Mouse (Mus musculus) embryo, embryonic 10 days (tissue): Measurements from ENCODE around the gene Rps28.
"Not testable (repeated sequence)": the region's sequence is repeated elsewhere in the genome, so short reads cannot be mapped to it uniquely, and the experiment has no call there.

ENCODE experiments used
- DNase-seq: peaks from one replicate; pipeline ENCODE4 v3.0.0-alpha.2; 2015; ENCODE audit warnings: low spot score

The Rps28 gene

DNA sequence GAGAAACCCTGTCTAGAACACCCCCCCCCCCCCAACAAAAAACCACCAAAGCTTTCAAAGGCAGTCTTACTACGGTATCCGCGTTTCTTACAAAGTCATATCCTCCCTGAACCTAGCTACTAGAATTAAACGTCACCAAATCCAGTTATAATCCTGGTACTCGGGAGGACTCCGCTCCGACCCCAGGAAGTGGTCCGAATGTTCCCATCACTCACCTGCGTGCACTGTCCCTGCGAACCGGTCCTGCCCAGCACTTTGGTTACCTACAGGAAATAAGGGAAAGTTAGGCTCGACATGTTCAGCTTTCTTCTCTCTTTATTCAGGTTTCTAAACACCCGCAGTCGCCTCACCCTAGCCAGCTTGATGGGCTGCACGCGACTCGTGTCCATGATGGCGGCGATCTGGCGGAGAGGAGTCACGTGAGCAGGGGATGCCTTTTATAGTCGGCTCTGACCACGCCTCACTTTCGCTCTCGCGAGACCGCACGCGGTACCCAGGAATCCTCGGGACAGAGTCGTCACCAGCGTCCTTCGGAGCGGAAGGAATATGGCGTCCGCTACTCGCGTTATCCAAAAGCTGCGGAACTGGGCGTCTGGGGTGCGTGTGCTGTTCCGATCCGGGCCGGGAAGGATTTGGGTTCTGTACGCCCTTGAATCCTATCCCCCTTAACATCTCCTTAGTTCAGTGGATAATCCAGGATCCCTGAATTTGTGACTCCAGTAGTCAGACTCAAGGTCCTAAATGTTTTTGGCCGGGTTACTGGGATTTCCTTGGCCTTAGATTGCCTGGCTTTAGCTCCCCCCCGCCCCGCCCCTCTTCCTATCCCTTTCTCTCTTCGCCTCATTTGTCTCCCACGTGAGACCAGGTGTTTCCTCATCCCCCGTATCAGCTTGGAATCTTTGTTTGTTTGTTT is at the start of gene Rps28, which contains the start of gene Ndufa7:
TSS of gene Rps28 (minus strand) at position 479 of the 913 bp plus-strand sequence.
TSS of gene Ndufa7 (plus strand) at position 489 of the 913 bp plus-strand sequence.
- peak; percentile 99 for DNase-seq

DNA sequence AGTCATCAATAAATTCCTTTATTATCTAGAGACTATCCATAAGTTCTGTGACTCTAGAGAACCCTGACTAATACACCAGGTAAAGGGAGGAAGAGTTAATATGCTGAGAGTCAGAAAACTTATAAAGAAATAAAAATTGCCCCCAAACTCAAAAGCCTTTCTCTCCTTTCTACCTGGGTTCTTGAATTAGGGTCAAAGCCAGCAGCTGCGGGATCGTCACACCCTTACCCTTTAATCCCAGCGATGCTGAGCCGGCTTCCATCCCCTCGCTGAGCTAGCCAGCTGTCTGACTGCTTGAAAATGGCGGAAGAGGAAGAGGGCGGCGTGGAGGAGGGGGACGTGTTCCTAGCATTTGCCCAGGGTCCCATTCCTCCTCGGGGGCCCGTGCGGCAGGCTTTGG is 49.2 kb upstream of the Rps28 start, which contains the start of gene Gm7029:
TSS of gene Gm7029 (plus strand) at position 301 of the 400 bp plus-strand sequence.
- not testable (repeated sequence) for DNase-seq

GRCm38 (mm10) chr17:33865330-33866030 is 41.1 kb upstream of the Rps28 start:
- peak; percentile 69 for DNase-seq

DNA sequence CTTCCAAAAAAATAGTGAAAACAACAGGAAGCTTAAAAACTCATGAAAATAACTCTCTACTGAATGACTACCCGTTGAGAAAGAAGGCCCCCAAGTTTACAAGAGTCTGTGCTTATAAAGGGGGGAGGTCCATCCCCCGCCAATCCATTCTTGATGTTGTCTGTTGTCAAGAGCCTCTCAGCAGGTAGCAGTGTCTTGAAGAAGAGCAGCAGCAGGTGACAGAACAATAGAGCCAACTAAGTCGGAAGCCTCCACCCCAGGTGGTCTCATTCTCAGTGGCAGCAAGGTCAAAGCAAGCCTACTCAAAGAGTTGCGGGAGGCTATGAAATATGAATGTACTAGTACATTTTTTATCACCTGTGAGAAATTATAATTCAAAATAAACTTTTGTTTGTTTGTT is 33.5 kb upstream of the Rps28 start:
- no peak for DNase-seq

- no peak for DNase-seq
Measured at GRCm38 (mm10) chr17:33851331-33851730, 27.0 kb upstream of the Rps28 start.

- DNase-seq: no peak
Measured at GRCm38 (mm10) chr17:33848139-33848538, 23.8 kb upstream of the Rps28 start.

DNA sequence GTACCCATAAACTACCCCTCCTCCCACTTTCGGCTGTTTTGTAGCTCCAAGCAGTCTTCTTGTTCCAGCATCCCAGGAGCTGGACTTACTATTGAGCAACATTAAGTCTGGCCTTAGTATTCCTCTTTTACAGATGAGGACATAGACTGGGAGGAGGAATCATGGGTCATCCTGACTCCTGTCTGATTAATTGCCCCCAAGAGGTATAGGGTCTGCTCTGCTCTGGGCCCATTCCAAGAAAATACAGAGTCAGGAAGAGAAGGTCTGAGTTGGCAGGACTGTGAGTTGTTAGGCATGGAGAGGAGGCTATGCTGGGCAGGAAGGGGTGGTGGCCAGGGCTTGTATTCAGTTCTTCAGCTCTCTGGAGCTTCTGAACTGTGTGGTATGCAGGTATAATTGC is 19.8 kb upstream of the Rps28 start:
- DNase-seq: no peak

- DNase-seq: peak; percentile 96
Measured at GRCm38 (mm10) chr17:33842966-33843795, 18.8 kb upstream of the Rps28 start, which contains the start of gene Cd320. TSS of gene Cd320 (plus strand) at chr17:33843091.

- no peak for DNase-seq
Measured at GRCm38 (mm10) chr17:33829561-33829960, 5.2 kb upstream of the Rps28 start.

GRCm38 (mm10) chr17:33828892-33829291 is 4.5 kb upstream of the Rps28 start:
- no peak for DNase-seq

- DNase-seq: peak; percentile 81
Measured at GRCm38 (mm10) chr17:33826850-33827249, 2.5 kb upstream of the Rps28 start.

- DNase-seq: no peak
Measured at GRCm38 (mm10) chr17:33825462-33825861, 1.1 kb upstream of the Rps28 start.

DNA sequence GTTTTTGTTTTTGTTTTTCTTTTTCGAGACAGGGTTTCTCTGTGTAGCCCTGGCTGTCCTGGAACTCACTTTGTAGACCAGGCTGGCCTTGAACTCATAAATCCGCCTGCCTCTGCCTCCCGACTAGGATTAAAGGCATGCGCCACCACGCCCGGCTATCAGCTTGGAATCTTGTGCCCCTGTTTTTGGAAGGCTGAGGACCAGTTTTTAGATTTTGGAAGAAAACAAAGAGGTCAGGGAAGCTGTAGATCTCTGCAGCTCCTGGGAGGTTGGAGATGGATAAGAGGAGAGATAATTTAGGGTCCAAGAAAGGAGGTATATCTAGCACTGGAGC is 602 bp upstream of the Rps28 start:
- not testable (repeated sequence) for DNase-seq

GRCm38 (mm10) chr17:33823171-33823570 is 1.2 kb downstream of the Rps28 start:
- not testable (repeated sequence) for DNase-seq

DNA sequence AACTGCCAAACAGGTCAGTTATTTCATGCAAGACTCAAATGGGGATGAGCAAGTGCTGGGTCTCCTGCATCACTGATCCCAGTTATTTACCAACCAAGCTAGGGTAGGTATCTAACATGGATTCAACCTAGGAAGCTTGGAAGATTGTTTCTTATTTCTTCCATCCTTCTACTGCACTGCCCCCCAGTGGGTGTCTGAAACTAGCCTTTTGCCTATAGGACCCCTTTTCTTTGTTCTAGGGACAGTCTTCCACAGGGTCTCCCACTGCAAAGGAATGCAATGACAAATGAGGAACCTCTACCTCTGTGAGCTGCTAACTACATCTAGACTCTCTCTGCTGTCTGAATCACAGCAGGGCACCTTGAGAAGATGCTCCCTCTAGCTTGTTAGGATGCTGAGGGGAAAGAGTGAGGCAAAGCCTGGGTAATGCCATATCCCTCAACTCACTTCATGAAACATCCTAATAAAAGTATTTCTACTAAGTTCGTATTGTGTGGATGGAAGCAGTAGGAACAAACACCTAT is 1.9 kb downstream of the Rps28 start:
- no peak for DNase-seq

DNA sequence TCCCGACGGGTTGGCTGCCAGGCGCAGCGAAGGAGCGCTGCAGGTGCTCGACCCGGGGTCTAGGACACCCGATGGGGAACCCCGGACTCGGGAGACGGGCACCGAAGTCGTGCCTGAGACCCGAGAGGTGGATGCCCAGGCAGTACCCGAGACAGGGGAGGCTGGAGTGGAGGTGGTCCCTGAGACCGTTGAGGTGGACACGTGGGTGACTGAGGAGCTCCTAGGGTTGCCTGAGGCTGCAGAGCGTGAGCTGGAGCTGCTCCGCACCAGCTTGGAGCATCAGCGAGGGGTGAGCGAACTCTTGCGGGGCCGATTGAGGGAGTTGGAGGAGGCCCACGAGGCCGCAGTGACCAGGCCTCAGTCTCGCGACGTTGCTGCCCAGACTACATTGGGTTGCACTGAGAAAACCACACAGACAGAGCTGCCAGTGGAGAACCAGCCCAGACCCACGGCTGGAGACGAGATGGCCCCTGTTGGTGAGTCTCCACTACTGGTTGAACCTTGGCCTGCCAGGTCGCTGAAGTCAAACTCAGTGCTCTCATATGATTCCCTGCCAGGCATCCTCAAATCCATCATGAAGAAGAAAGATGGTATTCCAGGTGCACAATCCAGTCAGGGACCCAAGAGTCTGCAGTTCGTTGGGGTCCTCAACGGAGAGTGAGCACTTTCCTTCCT is 6.3 kb downstream of the Rps28 start:
- DNase-seq: peak; percentile 56

GRCm38 (mm10) chr17:33817184-33817968 is 7.0 kb downstream of the Rps28 start:
- peak; percentile 97 for DNase-seq

GRCm38 (mm10) chr17:33816612-33817011 is 7.8 kb downstream of the Rps28 start:
- DNase-seq: no peak

DNA sequence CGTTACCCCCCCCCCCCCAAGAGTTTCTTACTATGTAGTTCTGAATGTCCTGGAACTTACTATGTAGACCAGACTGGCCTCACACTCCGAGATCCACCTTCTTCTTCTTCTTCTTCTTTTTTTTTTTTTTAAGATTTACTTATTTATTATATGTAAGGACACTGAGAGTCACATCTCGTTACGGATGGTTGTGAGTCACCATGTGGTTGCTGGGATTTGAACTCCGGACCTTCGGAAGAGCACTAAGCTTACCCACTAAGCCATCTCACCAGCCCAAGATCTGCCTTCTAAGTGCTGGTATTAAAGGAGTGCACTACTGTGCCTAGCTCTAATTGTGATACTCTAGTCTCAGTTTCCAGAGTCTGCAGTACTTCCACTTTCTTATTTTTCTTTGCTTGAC is 9.0 kb downstream of the Rps28 start:
- no peak for DNase-seq

- no peak for DNase-seq
Measured at GRCm38 (mm10) chr17:33812990-33813389, 11.4 kb downstream of the Rps28 start.
